Mouse (Mus musculus) liver, adult 2 months (tissue): ENCODE measurements around the gene Slc22a23. TPM values are rescaled to one million over a fixed set of nuclear protein-coding genes. Genes with fewer than 3 reads are reported as not detected.

ENCODE experiments used
- DNase-seq: peaks from one replicate; pipeline ENCODE4 v3.0.0-alpha.2; 2011; ENCODE audit warnings: low read depth, low spot score; ENCODE audit errors: extremely low read depth
- H3K27ac ChIP-seq: fragments of 200-500 bp; replicated peaks from 2 replicates; pipeline ENCODE4 v1.5.1; 2012; ENCODE audit warnings: low read depth, mild to moderate bottlenecking, control low read depth, inconsistent platforms, low read length; ENCODE audit not compliant: insufficient read depth
- H3K27me3 ChIP-seq: fragments of 200-500 bp; 2 replicates; pipeline ENCODE4 v1.6.1; 2012; ENCODE audit warnings: mild to moderate bottlenecking, moderate library complexity, low read length, inconsistent platforms; ENCODE audit not compliant: control insufficient read depth, insufficient read depth
- H3K36me3 ChIP-seq: fragments of 200-500 bp; 2 replicates; pipeline ENCODE4 v1.6.1; 2012; ENCODE audit warnings: low read length, inconsistent platforms; ENCODE audit not compliant: control insufficient read depth, insufficient read depth
- H3K4me1 ChIP-seq: fragments of 200-500 bp; 2 replicates; pipeline ENCODE4 v1.6.1; 2011; ENCODE audit warnings: low read length; ENCODE audit not compliant: control insufficient read depth, insufficient read depth
- H3K4me3 ChIP-seq: fragments of 200-500 bp; 2 replicates; pipeline ENCODE4 v1.5.1; 2011; ENCODE audit warnings: low read depth, mild to moderate bottlenecking, control low read depth, low read length, moderate library complexity; ENCODE audit not compliant: insufficient read depth
- H3K79me2 ChIP-seq: fragments of 200-500 bp; 2 replicates; pipeline ENCODE4 v1.6.1; 2012; ENCODE audit warnings: inconsistent platforms, mild to moderate bottlenecking, low read length, moderate library complexity; ENCODE audit not compliant: control insufficient read depth, insufficient read depth
- H3K9ac ChIP-seq: fragments of 200-500 bp; 2 replicates; pipeline ENCODE4 v1.6.1; 2012; ENCODE audit warnings: low read depth, mild to moderate bottlenecking, control low read depth, inconsistent platforms, low read length
- CTCF ChIP-seq: fragments of 200-500 bp; IDR thresholded peaks from 2 replicates; pipeline ENCODE4 v1.5.1; 2011; ENCODE audit warnings: low read depth, low read length, control low read depth
- POLR2A ChIP-seq: fragments of 200-500 bp; IDR thresholded peaks from 2 replicates; pipeline ENCODE4 v1.6.1; 2011; ENCODE audit warnings: low read length, control low read depth; ENCODE audit not compliant: insufficient read depth; ENCODE audit errors: extremely low read depth
- WGBS: fragments of 180-500 bp; shearing (Covaris S2); methylation state at CpG from one replicate; pipeline ENCODE4 v1.1.7; 2018; 5-methylcytosine and 5-hydroxymethylcytosine counted together
- polyA plus RNA-seq: library from polyadenylated mRNA; depleted of rRNA; stranded (reverse); fragments of >200 nt; gene quantifications from 2 replicates; pipeline ENCODE4 v1.2.3, GENCODE M21; 2012
- total RNA-seq: library from RNA; depleted of rRNA; stranded (reverse); fragments of >200 nt; gene quantifications from 2 replicates; pipeline ENCODE4 v1.2.3, GENCODE M21; 2014

Gene Slc22a23
- total and polyA plus RNA-seq, 2 experiments = 31.6 to 50.6 TPM

- Histone ChIP-seq H3K4me1 (peaks cover 35% of the 10 kb centered on the region), H3K36me3 (peaks cover 3% of the 10 kb centered on the region), H3K9ac (no peak overlapping the region), H3K27me3 (no peaks in the 10 kb centered on the region), H3K4me3 (no peak overlapping the region), H3K79me2 (peaks cover 35% of the 10 kb centered on the region), H3K27ac (peak overlapping the region; percentile 20; the same call in 1 of the 2 replicates)
- 71% methylated on average over 8 of the region's 8 CpGs for WGBS
- no peak for TF ChIP-seq CTCF
- TF ChIP-seq POLR2A = no peak
- peak; percentile 66 for DNase-seq
Observed at GRCm38 (mm10) chr13:34266942-34267660, 77.9 kb downstream of the Slc22a23 start.

- H3K4me1 ChIP-seq = peaks cover 27% of the 10 kb centered on the region
- TF ChIP-seq POLR2A = no peak
- no peak for TF ChIP-seq CTCF
- peaks cover 31% of the 10 kb centered on the region for H3K79me2 ChIP-seq
- H3K27me3 ChIP-seq = no peaks in the 10 kb centered on the region
- DNase-seq = no peak
- peaks cover 3% of the 10 kb centered on the region for H3K36me3 ChIP-seq
- no peak overlapping the region for H3K27ac ChIP-seq
- H3K4me3 ChIP-seq = no peak overlapping the region
- WGBS = 92% methylated on average over 8 of the region's 8 CpGs
- no peak overlapping the region for H3K9ac ChIP-seq
Observed at GRCm38 (mm10) chr13:34266067-34266466, 78.9 kb downstream of the Slc22a23 start.

- WGBS = 23% methylated on average over 5 of the region's 5 CpGs
- peaks cover 3% of the 10 kb centered on the region for H3K36me3 ChIP-seq
- H3K79me2 ChIP-seq = peaks cover 27% of the 10 kb centered on the region
- no peak for TF ChIP-seq CTCF
- no peak for TF ChIP-seq POLR2A
- no peak overlapping the region for H3K4me3 ChIP-seq
- peaks cover 25% of the 10 kb centered on the region for H3K4me1 ChIP-seq
- H3K27me3 ChIP-seq = no peaks in the 10 kb centered on the region
- peak; percentile 77 for DNase-seq
- peak overlapping the region; percentile 40; the same call in 1 of the 2 replicates for H3K27ac ChIP-seq
- no peak overlapping the region for H3K9ac ChIP-seq
Observed at GRCm38 (mm10) chr13:34265576-34265975, 79.4 kb downstream of the Slc22a23 start.

GRCm38 (mm10) chr13:34265022-34265565 is 79.9 kb downstream of the Slc22a23 start:
- Histone ChIP-seq H3K36me3 (peaks cover 3% of the 10 kb centered on the region), H3K27me3 (no peaks in the 10 kb centered on the region), H3K9ac (no peak overlapping the region), H3K4me3 (no peak overlapping the region), H3K27ac (no peak overlapping the region), H3K79me2 (peaks cover 22% of the 10 kb centered on the region), H3K4me1 (peaks cover 22% of the 10 kb centered on the region)
- no peak for TF ChIP-seq CTCF
- no peak for TF ChIP-seq POLR2A
- DNase-seq = no peak
- 85% methylated on average over 3 of the region's 3 CpGs for WGBS

- Histone ChIP-seq H3K4me1 (peaks cover 22% of the 10 kb centered on the region), H3K79me2 (peaks cover 22% of the 10 kb centered on the region), H3K4me3 (no peak overlapping the region), H3K36me3 (peaks cover 3% of the 10 kb centered on the region), H3K27me3 (no peaks in the 10 kb centered on the region), H3K9ac (no peak overlapping the region), H3K27ac (no peak overlapping the region)
- TF ChIP-seq CTCF (no peak), POLR2A (no peak)
- DNase-seq = no peak
- 73% methylated on average over 2 of the region's 2 CpGs for WGBS
Observed at GRCm38 (mm10) chr13:34264508-34264907, 80.5 kb downstream of the Slc22a23 start.

GRCm38 (mm10) chr13:34258765-34259164 is 86.2 kb downstream of the Slc22a23 start:
- H3K27ac ChIP-seq = no peak overlapping the region
- no peaks in the 10 kb centered on the region for H3K27me3 ChIP-seq
- H3K79me2 ChIP-seq = peaks cover 2% of the 10 kb centered on the region; the same call in 1 of the 2 replicates
- H3K9ac ChIP-seq = no peak overlapping the region
- no peaks in the 10 kb centered on the region for H3K36me3 ChIP-seq
- peaks cover 24% of the 10 kb centered on the region for H3K4me1 ChIP-seq
- no peak overlapping the region for H3K4me3 ChIP-seq
- WGBS = 64% methylated on average over 3 of the region's 3 CpGs
- DNase-seq = no peak
- TF ChIP-seq CTCF (no peak), POLR2A (no peak)
